Mouse (Mus musculus): ENCODE measurements around the gene Smlr1. TPM values are rescaled to one million over a fixed set of nuclear protein-coding genes. Genes with fewer than 3 reads are reported as not detected.

Gene Smlr1
- polyA plus RNA-seq, 1 experiment from 2014 or later = 3.2 TPM

DNA sequence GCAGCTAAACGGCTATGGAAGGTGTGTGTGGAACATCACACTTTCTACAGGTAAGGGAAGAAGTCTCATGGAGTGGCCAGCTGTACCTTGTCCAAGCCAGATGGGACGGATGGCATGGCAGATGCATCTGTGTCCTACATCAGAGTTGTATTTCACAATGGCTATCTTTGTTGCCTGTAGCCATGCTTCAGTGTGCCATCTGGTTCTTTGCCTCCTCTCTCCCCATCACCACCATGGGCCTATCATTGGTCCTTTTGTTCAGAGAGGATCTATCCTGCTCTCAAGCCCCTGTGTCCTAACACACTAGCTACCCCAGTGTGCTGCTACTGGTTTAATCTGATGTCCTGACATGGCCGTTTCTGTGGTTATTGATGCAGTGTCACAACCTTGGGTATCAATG is 56.4 kb downstream of the Smlr1 start:
- Histone ChIP-seq H3K4me2 (ENCODE audit: low read length) (no peak overlapping the region), H3K27me3 (ENCODE audit: insufficient read depth, low read length) (no peaks in the 10 kb centered on the region), H3K4me1 (replicated peaks; ENCODE audit: insufficient read depth, low read length) (no peaks in the 10 kb centered on the region), H3K4me3 (replicated peaks; ENCODE audit: low read depth, low read length) (no peak overlapping the region), H3K27ac (no peak overlapping the region), H3K36me3 (ENCODE audit: insufficient read depth, low read length) (peaks cover 4% of the 10 kb centered on the region; the same call in 1 of the 2 replicates), H3K9ac (ENCODE audit: low read depth, low read length) (no peak overlapping the region), H3K9me3 (replicated peaks; ENCODE audit: low read length) (no peaks in the 10 kb centered on the region)
- ATAC-seq (replicated peaks; ENCODE audit: low FRiP score, low read depth) = no peak
- TF ChIP-seq CTCF (IDR thresholded peaks at IDR 0.05; ENCODE audit: low read depth) = no peak
- DNase-seq (ENCODE audit: low spot score) = no peak
- 91% methylated on average over 3 of the region's 3 CpGs for WGBS

Other genes with a start within 250 kb of the Smlr1 start
- 33.2 and 40.3 TPM in 2 replicates for gene Akap7, start 228.4 kb downstream of the Smlr1 start, polyA plus RNA-seq (2015; fragmentation: Nextera tagmentation; extraction: Ambion mirVana)
- 45.5 and 50.7 TPM in 2 replicates for gene Epb41l2, start 176.5 kb downstream of the Smlr1 start, polyA plus RNA-seq (2015; fragmentation: Nextera tagmentation; extraction: Ambion mirVana)

Data from kidney, postnatal 0 days (tissue).